Mouse (Mus musculus) testis, postnatal 10 days (tissue): ENCODE measurements at regions not wholly inside any gene's neighbourhood (a gene's known extent, or its start where the extent isn't known, plus 50 kb on each side); places are given as distances from the start of the nearest gene placed in this dataset.

ENCODE experiments used
- DNase-seq: peaks from one replicate; pipeline ENCODE4 v3.0.0; 2021; ENCODE audit warnings: low spot score

GRCm38 (mm10) chr15:93705109-93705508, 109.4 kb upstream of the Prickle1 start:
- DNase-seq, result no peak

GRCm38 (mm10) chr15:93701017-93701416, 105.3 kb upstream of the Prickle1 start:
- DNase-seq, result no peak

GRCm38 (mm10) chr15:93699971-93700370, 104.3 kb upstream of the Prickle1 start:
- no peak for DNase-seq

- no peak for DNase-seq
These were observed 102.6 kb upstream of the Prickle1 start for GRCm38 (mm10) chr15:93698182-93698822.

- no peak for DNase-seq
These were observed 95.0 kb upstream of the Prickle1 start for GRCm38 (mm10) chr15:93690717-93691116.

GRCm38 (mm10) chr15:93690011-93690410, 94.3 kb upstream of the Prickle1 start:
- DNase-seq, result no peak

GRCm38 (mm10) chr15:93686385-93686784, 90.7 kb upstream of the Prickle1 start:
- DNase-seq, result no peak

GRCm38 (mm10) chr15:93681602-93682001, 85.9 kb upstream of the Prickle1 start:
- DNase-seq, result no peak

- no peak for DNase-seq
These were observed 79.9 kb upstream of the Prickle1 start for GRCm38 (mm10) chr15:93675624-93676023.

GRCm38 (mm10) chr15:93673976-93674375, 78.3 kb upstream of the Prickle1 start:
- DNase-seq, result no peak

GRCm38 (mm10) chr15:93663876-93664275, 68.2 kb upstream of the Prickle1 start:
- DNase-seq, result no peak

- DNase-seq, result no peak
These were observed 66.9 kb upstream of the Prickle1 start for GRCm38 (mm10) chr15:93662601-93663000.

GRCm38 (mm10) chr15:93661801-93662200, 66.1 kb upstream of the Prickle1 start:
- DNase-seq, result no peak

- DNase-seq, result no peak
These were observed 65.4 kb upstream of the Prickle1 start for GRCm38 (mm10) chr15:93660952-93661648.

- no peak for DNase-seq
These were observed 61.5 kb upstream of the Prickle1 start for GRCm38 (mm10) chr15:93657171-93657570.

GRCm38 (mm10) chr15:93656713-93657112, 61.0 kb upstream of the Prickle1 start:
- no peak for DNase-seq

- no peak for DNase-seq
These were observed 60.1 kb upstream of the Prickle1 start for GRCm38 (mm10) chr15:93655743-93656142.

- DNase-seq, result no peak
These were observed 59.6 kb upstream of the Prickle1 start for GRCm38 (mm10) chr15:93655243-93655642.

GRCm38 (mm10) chr15:93653378-93653777, 57.7 kb upstream of the Prickle1 start:
- DNase-seq, result no peak

- DNase-seq, result no peak
These were observed 55.5 kb upstream of the Prickle1 start for GRCm38 (mm10) chr15:93650981-93651757.

GRCm38 (mm10) chr15:93650009-93650522, 54.4 kb upstream of the Prickle1 start:
- DNase-seq, result no peak

GRCm38 (mm10) chr15:93648646-93649045, 53.0 kb upstream of the Prickle1 start:
- DNase-seq, result peak; percentile 13

GRCm38 (mm10) chr15:93646820-93647219, 51.1 kb upstream of the Prickle1 start:
- peak; percentile 14 for DNase-seq
